Mouse (Mus musculus) bone marrow macrophage, adult 2 months (primary cell): ENCODE results near the gene Ptprf. TPM values are rescaled to one million over a fixed set of nuclear protein-coding genes. Genes with fewer than 3 reads are reported as not detected.

Source experiments
- H3K27ac ChIP-seq: 2 replicates; pipeline ENCODE4 v1.5.1; 2012; ENCODE audit warnings: low read depth, low read length; ENCODE audit not compliant: insufficient read depth
- H3K4me1 ChIP-seq: 2 replicates; pipeline ENCODE4 v1.6.1; 2012; ENCODE audit warnings: low read length; ENCODE audit not compliant: control insufficient read depth, insufficient read depth
- H3K4me3 ChIP-seq: 2 replicates; pipeline ENCODE4 v1.5.1; 2012; ENCODE audit warnings: mild to moderate bottlenecking, low read length, moderate library complexity; ENCODE audit not compliant: insufficient read depth
- CTCF ChIP-seq: IDR thresholded peaks from 2 replicates; pipeline ENCODE4 v1.5.1; 2012; ENCODE audit warnings: low read depth, mild to moderate bottlenecking, low read length, moderate library complexity
- POLR2A ChIP-seq: IDR thresholded peaks from 2 replicates; pipeline ENCODE4 v1.6.1; 2012; ENCODE audit warnings: mild to moderate bottlenecking, low read depth, low read length, borderline replicate concordance
- polyA plus RNA-seq: library from polyadenylated mRNA; stranded (reverse); fragments of >200 nt; gene quantifications from 2 replicates; pipeline ENCODE4 v1.2.4, GENCODE M21; 2012; ENCODE audit not compliant: missing spikeins, insufficient read depth, insufficient read length

Ptprf gene
- polyA plus RNA-seq, 1 experiment, result 0.25 TPM

DNA sequence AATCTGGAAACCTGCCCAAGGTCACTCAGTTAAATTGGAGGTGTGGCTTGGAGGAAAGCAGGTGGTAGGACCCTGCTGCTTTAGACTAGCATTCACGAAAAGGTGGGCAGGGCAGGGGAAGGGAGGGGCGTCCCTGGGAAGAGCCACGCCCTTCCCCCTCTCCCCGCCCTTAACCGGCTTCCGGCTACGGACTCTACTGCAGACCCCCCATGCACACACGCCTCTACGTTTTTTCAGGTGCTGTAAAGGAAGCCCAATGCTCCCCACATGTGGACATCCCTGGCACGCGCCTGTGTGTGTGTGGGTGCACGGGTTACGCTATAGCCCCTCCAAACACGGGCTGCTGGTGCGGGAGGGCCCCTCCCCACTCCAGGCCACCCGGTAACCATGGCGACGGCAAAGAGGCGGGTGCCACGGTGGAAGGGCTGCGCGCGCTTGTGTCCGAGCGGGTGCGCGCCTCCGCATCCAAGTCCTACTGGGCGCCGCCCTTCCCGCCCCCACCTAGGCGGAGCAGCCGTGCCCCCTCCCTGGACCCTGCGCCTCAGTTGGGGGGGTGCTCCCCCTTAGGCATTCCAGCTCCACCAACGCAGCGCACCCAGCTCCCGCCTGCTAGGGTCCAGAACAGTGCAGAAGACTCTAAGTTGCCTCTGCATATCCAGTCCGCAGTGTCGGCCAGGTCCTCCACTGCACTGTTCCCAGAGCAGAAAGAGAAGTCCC lies 30.5 kb downstream of the Ptprf start:
- no peak for TF ChIP-seq CTCF
- TF ChIP-seq POLR2A, result no peak
- Histone ChIP-seq H3K4me1 (no peaks in the 10 kb centered on the region), H3K27ac (no peak overlapping the region), H3K4me3 (no peak overlapping the region)

DNA sequence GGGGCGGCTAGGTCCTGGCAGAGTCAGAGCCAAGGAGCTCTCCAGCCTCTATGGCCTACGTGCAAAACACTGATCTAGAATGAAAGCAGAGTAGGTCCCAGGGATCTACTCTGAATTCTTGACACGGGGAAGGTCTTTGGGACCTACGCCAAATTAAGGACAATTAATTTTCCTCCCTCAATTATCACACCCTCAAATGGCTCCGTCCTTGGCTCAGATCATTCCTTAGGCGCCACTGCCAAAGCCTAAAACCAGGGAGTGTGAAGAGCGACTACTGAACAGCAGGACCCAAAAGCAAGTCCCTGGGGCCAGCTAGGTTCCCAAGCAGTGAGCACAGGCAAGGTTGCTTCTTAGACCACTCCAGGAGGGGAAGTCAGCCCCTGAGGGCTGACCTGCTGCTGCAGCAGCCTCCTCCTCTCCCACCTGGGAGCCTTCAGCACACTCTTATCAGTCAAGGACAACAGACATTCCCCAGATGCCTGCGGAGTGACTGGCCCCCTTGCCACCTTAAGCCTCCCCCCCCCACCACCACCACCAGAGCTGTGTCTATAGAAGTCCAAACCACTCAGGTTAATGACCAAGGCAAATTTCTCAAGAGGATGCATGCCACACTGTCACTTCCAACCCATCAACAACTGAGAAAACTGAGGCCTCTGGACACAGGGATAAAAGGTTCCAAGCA lies 31.3 kb downstream of the Ptprf start:
- Histone ChIP-seq H3K4me3 (no peak overlapping the region), H3K4me1 (no peaks in the 10 kb centered on the region), H3K27ac (no peak overlapping the region)
- no peak for TF ChIP-seq POLR2A
- TF ChIP-seq CTCF, result no peak

DNA sequence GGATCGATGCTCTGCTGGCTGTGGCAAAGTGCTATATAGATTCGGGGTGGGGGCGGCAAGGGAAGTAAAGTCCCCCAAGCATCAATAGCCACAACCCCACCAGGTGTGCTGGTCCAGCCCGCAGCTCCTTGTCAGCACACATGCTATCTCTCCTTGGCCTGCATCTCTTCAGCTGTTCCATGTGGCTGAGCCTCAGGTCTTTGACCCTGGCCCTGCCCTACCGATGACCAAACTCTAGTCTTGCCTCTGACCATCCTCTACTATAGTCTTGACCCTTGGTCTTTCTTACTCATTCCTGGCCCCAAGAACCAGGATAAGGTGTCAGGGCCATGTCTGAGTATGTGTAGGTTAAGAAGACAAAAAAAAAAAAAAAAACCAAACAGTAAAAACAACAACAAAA lies 33.2 kb downstream of the Ptprf start:
- Histone ChIP-seq H3K4me3 (no peak overlapping the region), H3K27ac (no peak overlapping the region), H3K4me1 (no peaks in the 10 kb centered on the region)
- TF ChIP-seq CTCF, result no peak
- no peak for TF ChIP-seq POLR2A

DNA sequence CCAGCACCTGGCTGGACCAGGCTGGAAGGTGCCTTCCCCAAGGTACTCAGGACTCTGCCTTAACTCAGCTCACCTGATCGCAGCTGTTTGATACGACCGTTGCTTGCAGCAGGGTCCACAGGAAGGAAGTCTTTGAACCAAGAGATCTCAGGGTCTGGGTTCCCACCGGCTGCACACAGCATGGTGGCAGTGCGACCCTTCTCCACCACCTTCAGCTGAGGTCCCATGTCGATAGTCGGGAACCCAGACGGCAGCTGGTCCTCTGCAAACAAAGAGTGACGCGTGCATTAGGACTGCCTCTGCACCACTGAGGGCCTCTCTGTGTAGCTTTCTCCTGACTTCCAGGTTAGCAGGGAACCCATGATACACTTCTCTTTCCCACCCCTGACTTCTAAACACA lies 33.8 kb downstream of the Ptprf start:
- Histone ChIP-seq H3K4me1 (no peaks in the 10 kb centered on the region), H3K27ac (no peak overlapping the region), H3K4me3 (no peak overlapping the region)
- TF ChIP-seq POLR2A, result no peak
- no peak for TF ChIP-seq CTCF

DNA sequence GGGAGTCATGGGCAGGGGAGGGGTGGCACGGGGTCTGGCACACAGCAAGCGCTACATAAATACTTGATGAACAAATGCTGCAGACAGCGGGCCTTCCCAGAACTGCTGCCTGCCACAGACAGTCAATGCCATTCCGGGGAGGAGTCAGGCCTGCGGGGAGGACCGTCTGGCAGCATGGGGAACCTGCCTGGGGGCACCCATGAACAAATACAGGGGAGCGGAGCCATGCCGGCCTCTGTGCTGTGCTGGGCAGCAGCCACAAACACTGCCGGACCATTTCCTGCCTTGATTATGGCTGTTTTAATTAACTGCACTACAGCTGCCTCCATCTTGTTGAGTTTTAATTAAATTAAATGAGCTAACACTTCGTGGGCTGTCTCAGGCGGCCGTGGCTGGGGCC lies 35.0 kb downstream of the Ptprf start:
- H3K4me3 ChIP-seq, result no peak overlapping the region
- TF ChIP-seq POLR2A, result no peak
- no peak for TF ChIP-seq CTCF
- no peak overlapping the region for H3K27ac ChIP-seq
- H3K4me1 ChIP-seq, result no peaks in the 10 kb centered on the region

DNA sequence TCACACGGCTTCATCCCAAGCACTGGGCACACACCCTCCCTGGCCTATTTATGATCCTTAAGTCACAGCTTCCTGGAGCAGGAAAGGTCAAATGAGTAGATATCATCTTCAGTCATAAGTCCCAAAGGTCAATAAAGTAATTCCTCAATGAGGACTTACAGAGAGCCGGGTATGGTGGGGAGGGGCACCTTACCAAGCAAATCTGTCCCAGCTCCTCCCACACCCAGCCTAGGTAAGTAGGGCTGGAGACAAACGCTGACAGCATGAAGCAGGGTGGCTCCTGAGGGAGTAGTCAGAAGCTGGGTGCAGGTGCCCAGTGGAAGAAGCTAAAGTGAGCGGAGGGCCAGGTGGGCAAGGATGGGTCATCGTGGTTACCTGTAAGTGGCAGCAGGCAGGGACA lies 36.3 kb downstream of the Ptprf start:
- H3K4me1 ChIP-seq, result no peaks in the 10 kb centered on the region
- H3K27ac ChIP-seq, result no peak overlapping the region
- TF ChIP-seq POLR2A (no peak), CTCF (no peak)
- no peak overlapping the region for H3K4me3 ChIP-seq

DNA sequence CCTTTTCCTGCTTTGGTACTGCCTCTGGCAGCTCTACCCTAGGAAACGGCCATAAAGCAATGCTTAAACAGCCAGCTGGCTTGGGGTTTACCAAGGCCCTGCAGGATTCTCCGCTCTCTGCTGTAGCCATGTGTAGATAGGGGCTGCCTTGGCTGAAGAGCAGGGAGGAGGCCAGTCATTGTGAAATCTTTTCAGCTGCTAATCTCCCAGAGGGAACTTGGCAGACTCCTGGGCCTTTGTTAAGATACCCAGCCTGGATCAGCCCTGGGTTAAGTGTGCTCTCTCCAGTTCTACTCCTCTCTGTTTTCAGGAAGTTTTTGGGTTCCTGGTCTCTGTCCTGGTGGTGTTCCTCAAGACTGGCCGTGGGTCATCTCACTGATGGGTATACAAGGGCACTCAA lies 43.9 kb downstream of the Ptprf start:
- TF ChIP-seq CTCF (no peak), POLR2A (no peak)
- no peaks in the 10 kb centered on the region for H3K4me1 ChIP-seq
- H3K4me3 ChIP-seq, result no peak overlapping the region
- no peak overlapping the region for H3K27ac ChIP-seq

DNA sequence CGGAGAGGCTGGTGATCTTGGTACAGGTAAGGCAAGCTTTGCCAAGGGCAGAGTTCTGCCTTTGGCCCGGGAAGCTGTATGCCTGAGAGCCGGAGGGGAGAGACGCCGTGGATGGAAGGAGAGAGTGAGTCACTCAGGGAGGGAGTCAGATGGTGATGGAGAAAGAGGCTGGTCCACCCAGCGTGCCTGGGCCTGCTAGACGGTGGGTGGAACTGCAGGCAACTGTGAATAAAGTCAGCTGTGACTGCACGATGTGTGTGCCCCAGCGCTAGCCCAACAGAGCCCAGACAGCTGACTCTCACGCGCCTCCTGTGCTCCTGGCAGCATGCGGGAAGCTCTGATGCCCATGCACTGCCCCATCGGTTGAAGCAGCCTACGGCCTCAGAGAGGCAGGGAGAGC lies 45.4 kb downstream of the Ptprf start:
- Histone ChIP-seq H3K4me3 (no peak overlapping the region), H3K27ac (no peak overlapping the region)
- no peak for TF ChIP-seq CTCF
- TF ChIP-seq POLR2A, result no peak

DNA sequence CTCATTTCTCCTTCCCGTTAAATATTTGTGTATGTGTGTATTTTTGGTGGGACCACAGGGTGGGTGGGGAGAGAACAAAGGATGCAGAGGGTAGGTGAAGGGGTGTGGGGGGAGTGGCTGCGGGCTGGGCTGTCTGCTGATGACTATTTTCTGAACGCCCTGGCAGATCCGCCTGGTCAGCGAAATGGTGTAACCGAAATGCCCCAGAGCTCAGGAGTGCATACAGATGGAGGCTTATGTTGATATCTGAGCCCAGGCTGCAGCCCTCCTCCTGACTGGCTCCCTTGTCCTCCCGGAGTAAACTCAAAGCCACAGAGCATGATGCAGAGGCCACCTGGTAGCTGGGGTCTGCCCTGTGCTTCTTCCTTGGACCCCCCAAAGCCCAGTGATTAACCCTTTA lies 47.4 kb downstream of the Ptprf start:
- H3K4me1 ChIP-seq, result no peaks in the 10 kb centered on the region
- no peak overlapping the region for H3K27ac ChIP-seq
- no peak for TF ChIP-seq CTCF
- TF ChIP-seq POLR2A, result no peak
- H3K4me3 ChIP-seq, result no peak overlapping the region

More for the DNA sequence above, 45.4 kb downstream of the Ptprf start:
- no peaks in the 10 kb centered on the region for H3K4me1 ChIP-seq

DNA sequence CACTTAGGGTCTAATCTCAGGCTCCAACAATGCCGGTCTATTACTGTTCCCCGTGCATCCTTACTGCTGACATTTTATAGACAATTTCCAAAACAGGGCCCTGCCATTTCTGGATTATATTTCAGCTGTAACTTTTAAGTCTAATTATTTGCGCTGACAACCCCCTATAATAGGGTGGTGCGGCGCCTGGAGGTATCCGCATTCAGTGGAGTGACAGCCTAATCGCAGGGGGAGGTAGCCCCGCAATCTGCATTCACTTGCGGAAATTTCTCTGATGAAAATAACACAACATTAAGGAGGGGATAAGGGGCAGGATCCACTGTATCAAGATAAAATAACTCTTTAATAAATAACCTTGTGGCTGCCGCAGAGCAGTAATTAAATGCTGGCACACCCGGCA lies 47.9 kb downstream of the Ptprf start:
- Histone ChIP-seq H3K4me1 (no peaks in the 10 kb centered on the region), H3K4me3 (no peak overlapping the region), H3K27ac (no peak overlapping the region)
- no peak for TF ChIP-seq POLR2A
- no peak for TF ChIP-seq CTCF
